Mouse (Mus musculus) ES-Bruce4 (cell line): ENCODE measurements around the gene Ubqln2.

Experiments used
- CTCF ChIP-seq: IDR thresholded peaks from one replicate; pipeline ENCODE4 v1.8.1; 2011; ENCODE audit warnings: low read depth, low read length
- EP300 ChIP-seq: IDR thresholded peaks from 2 replicates; pipeline ENCODE4 v1.6.1; 2011; ENCODE audit warnings: low read depth, low read length; ENCODE audit not compliant: insufficient read depth
- POLR2A ChIP-seq: IDR thresholded peaks from one replicate; pipeline ENCODE4 v1.8.1; 2011; ENCODE audit warnings: low read length; ENCODE audit not compliant: insufficient read depth

DNA sequence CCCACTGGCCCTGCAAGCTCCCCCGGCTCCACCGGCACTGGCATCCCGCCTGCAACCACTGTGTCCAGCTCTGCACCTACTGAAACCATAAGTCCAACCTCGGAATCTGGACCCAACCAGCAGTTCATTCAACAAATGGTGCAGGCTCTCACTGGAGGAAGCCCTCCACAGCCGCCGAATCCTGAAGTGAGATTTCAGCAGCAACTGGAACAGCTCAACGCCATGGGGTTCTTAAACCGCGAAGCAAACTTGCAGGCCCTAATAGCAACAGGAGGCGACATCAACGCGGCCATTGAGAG is 2.0 kb downstream of the Ubqln2 start:
- TF ChIP-seq CTCF: no peak
- TF ChIP-seq EP300: no peak
- no peak for TF ChIP-seq POLR2A
